Mouse (Mus musculus) kidney, embryonic 14.5 days (tissue): ENCODE data around the gene Col25a1. TPM values are rescaled to one million over a fixed set of nuclear protein-coding genes. Genes with fewer than 3 reads are reported as not detected.
A peak's percentile ranks its signal among the peaks of the same experiment; 100 is the strongest.

Experiments used
- ATAC-seq: fragments of 200-750 bp; cut with Nextera tagmentation; 2 replicates; pipeline ENCODE4 v1.8.0; 2017; ENCODE audit warnings: moderate number of reproducible peaks, mild to moderate bottlenecking, moderate TSS enrichment, moderate library complexity; ENCODE audit not compliant: low FRiP score, low TSS enrichment
- H3K27ac ChIP-seq: fragments of 300-500 bp; sonication (generic); 2 replicates; pipeline ENCODE4 v1.5.1; 2014; ENCODE audit warnings: low read depth, mild to moderate bottlenecking, low read length, moderate library complexity, mixed read lengths
- H3K27me3 ChIP-seq: fragments of 300-500 bp; sonication (generic); 2 replicates; pipeline ENCODE4 v1.6.1; 2014; ENCODE audit warnings: mild to moderate bottlenecking, low read length; ENCODE audit not compliant: control insufficient read depth, insufficient read depth
- H3K36me3 ChIP-seq: fragments of 300-500 bp; sonication (generic); 2 replicates; pipeline ENCODE4 v1.6.1; 2014; ENCODE audit warnings: low read length, mixed read lengths; ENCODE audit not compliant: control insufficient read depth, insufficient read depth
- H3K4me1 ChIP-seq: fragments of 300-500 bp; sonication (generic); 2 replicates; pipeline ENCODE4 v1.6.1; 2014; ENCODE audit warnings: low read length, mixed read lengths; ENCODE audit not compliant: control insufficient read depth, insufficient read depth
- H3K4me2 ChIP-seq: fragments of 300-500 bp; sonication (generic); replicated peaks from 2 replicates; pipeline ENCODE4 v1.6.1; 2014; ENCODE audit warnings: low read depth, mild to moderate bottlenecking, low read length
- H3K4me3 ChIP-seq: fragments of 300-500 bp; sonication (generic); 2 replicates; pipeline ENCODE4 v1.5.1; 2014; ENCODE audit warnings: mild to moderate bottlenecking, low read length
- H3K9ac ChIP-seq: fragments of 300-500 bp; sonication (generic); 2 replicates; pipeline ENCODE4 v1.6.1; 2014; ENCODE audit warnings: low read depth, mild to moderate bottlenecking, low read length, moderate library complexity
- H3K9me3 ChIP-seq: fragments of 300-500 bp; sonication (generic); 2 replicates; pipeline ENCODE4 v1.6.1; 2016; ENCODE audit warnings: low read length; ENCODE audit not compliant: control insufficient read depth
- WGBS: fragments of 180-500 bp; shearing (Covaris S2); extraction: QIAGEN DNeasy Blood & Tissue Kit; methylation state at CpG from one replicate; pipeline ENCODE4 v1.1.7; 2014; 5-methylcytosine and 5-hydroxymethylcytosine counted together
- polyA plus RNA-seq: library from polyadenylated mRNA; unstranded; fragments of >200 nt; fragmentation: Nextera tagmentation; extraction: Ambion mirVana; gene quantifications from 2 replicates; pipeline ENCODE4 v1.2.1, GENCODE M21; 2014

Col25a1 gene
- polyA plus RNA-seq, 1 experiment from 2014 or later, result 5.4 TPM

DNA sequence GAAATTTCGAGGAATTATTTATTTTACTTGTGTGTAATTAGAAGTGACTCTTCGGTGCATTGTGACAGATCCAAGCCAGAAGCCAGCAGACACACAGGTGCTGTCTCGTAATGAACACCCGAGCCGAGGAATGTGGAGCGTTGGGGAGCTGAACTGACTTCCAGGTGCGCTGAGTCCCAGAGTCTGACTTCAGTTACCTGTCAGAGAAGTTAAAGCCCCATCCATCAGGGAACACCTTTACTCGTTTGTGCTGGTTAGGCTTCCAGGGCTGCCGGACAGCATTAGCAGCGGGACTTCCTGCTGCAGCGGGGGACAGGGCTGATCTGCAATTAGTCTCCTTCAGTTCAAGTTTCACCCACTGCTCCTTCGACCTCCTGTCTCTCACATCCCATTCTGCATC lies 172.3 kb downstream of the Col25a1 start:
- no peaks in the 10 kb centered on the region for H3K36me3 ChIP-seq
- H3K4me2 ChIP-seq, result no peak overlapping the region; the same call in 1 of the 2 replicates
- no peak for ATAC-seq
- H3K9me3 ChIP-seq, result no peaks in the 10 kb centered on the region
- H3K4me3 ChIP-seq, result no peak overlapping the region
- H3K4me1 ChIP-seq, result no peaks in the 10 kb centered on the region
- no peak overlapping the region for H3K27ac ChIP-seq
- no peaks in the 10 kb centered on the region for H3K27me3 ChIP-seq
- WGBS, result 30% methylated on average over 12 of the region's 12 CpGs
- H3K9ac ChIP-seq, result no peak overlapping the region

DNA sequence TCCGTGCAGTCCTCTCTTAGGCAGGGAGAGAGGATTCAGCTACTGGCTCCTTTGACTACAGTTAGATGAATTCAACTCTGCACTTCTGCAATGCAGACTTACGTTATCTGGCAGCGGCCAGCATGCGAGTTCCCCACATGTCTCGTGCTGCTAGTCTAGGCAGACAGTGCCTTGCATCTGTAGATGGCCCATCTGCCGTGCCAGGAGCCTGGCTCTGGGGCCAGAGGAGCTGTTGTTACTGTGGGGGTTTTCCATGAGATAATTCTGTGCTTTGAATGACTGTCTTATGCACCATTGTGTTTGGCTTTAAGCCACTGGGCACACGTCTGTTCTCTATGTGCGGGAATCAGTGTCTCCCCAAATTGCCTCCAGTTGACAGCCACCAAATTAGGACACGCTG lies 173.5 kb downstream of the Col25a1 start:
- Histone ChIP-seq H3K36me3 (no peaks in the 10 kb centered on the region), H3K4me3 (no peak overlapping the region), H3K4me2 (no peak overlapping the region), H3K27me3 (no peaks in the 10 kb centered on the region), H3K4me1 (no peaks in the 10 kb centered on the region), H3K27ac (no peak overlapping the region), H3K9ac (no peak overlapping the region), H3K9me3 (no peaks in the 10 kb centered on the region)
- ATAC-seq, result no peak
- WGBS, result 88% methylated on average over 9 of the region's 9 CpGs

DNA sequence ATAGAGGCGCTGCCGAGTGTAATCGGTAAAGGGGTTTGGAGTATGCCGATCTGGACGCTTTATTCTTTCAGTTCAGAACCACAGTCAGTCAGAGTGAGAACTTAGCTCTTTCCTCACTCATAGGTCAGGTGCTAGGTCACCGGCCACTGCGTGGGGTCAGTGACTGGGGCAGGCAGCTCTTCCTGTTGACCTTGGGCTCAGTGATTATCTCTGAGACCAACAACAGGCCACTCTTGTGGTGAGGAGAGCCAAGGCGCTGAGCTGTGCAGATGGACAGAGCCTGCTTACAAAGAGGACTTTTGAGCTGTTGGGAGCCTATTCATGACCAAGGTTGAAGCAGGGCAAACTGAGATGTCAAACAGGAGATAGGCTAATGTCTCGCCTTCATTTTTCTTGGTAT lies 174.4 kb downstream of the Col25a1 start:
- Histone ChIP-seq H3K36me3 (no peaks in the 10 kb centered on the region), H3K4me3 (no peak overlapping the region), H3K4me2 (no peak overlapping the region), H3K9me3 (no peaks in the 10 kb centered on the region), H3K27me3 (no peaks in the 10 kb centered on the region), H3K4me1 (0 out of 2 replicates have a peak, but pooled peaks cover 3% of the 10 kb centered on the region), H3K27ac (no peak overlapping the region), H3K9ac (no peak overlapping the region)
- WGBS, result 55% methylated on average over 9 of the region's 9 CpGs
- no peak for ATAC-seq

DNA sequence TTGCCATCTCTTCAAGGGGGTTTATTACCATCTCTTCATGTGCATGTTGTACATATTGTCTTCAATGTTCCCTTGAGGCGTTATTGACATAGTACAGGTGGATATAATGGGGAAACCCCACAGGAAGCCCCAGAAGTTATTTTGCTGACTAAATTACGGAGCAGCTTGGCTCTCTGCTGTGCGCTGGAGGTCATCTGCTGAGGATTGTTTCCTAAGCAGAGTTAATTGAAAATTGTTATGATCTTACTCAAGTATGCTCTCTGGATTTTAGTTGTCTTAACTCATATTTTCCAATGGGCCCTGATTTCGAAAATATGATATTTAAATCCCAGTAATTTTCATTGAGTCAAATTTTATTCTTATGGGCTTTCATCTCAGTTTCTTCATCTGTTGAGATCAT lies 178.0 kb downstream of the Col25a1 start:
- 0 out of 2 replicates have a peak, but pooled peaks cover 5% of the 10 kb centered on the region for H3K4me1 ChIP-seq
- no peaks in the 10 kb centered on the region for H3K9me3 ChIP-seq
- no peaks in the 10 kb centered on the region for H3K36me3 ChIP-seq
- H3K4me3 ChIP-seq, result no peak overlapping the region
- H3K27ac ChIP-seq, result no peak overlapping the region
- H3K27me3 ChIP-seq, result no peaks in the 10 kb centered on the region
- WGBS, result 88% methylated on average over 4 of the region's 4 CpGs
- H3K9ac ChIP-seq, result no peak overlapping the region
- no peak for ATAC-seq
- no peak overlapping the region for H3K4me2 ChIP-seq

DNA sequence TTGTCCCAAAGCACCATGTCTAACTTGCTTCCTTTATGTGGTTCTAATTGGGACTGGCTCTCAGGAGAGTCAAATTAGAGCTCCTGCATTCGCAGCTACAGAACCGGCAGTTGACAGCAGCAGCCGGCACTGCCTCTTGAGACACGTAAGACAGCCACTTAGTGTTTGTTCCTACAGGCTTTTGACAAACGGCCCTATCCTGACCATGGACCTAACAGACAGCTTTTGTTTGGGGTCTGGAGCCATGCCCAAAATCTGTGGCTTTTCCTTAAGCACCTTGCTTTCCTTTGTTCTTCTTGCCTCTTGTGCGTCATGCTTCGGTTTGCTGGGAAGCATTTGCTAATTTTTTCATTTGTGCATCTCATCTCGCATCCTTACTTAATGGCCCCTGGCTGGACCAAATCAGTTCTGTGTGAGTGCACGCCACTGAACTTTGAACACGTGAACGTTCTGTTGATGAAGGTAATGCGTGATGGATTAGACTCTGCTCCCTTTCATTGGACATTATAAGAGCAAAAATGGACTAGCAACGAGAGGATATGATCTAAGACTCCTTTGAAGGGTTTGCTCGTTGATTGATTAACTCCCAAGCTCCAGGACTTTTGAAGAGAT lies 179.5 kb downstream of the Col25a1 start:
- peak; percentile 76; the same call in 1 of the 2 replicates for ATAC-seq
- H3K4me1 ChIP-seq, result 0 out of 2 replicates have a peak, but pooled peaks cover 5% of the 10 kb centered on the region
- H3K27ac ChIP-seq, result no peak overlapping the region; the same call in 1 of the 2 replicates
- H3K9me3 ChIP-seq, result no peaks in the 10 kb centered on the region
- no peak overlapping the region for H3K4me2 ChIP-seq
- no peaks in the 10 kb centered on the region for H3K36me3 ChIP-seq
- no peak overlapping the region for H3K4me3 ChIP-seq
- no peak overlapping the region for H3K9ac ChIP-seq
- no peaks in the 10 kb centered on the region for H3K27me3 ChIP-seq
- 42% methylated on average over 14 of the region's 14 CpGs for WGBS

DNA sequence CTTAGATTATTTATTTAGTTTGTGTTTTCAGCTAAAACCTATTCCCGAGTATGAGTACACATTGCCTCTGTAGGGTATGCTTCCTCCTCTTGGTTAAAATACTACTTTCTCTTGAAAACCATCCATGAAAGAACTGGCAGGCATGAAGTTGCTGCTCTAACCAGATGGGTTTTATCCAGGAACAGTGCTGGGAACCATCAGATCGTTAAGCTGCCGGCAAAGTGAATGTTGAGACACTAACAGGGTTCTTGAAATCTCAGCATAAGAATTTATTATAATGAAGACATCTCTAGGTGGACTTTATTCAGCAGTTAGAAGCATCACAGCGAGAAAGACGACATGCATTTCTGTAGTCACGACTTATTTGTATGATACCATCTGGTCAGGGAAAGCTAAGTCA lies 181.9 kb downstream of the Col25a1 start:
- Histone ChIP-seq H3K27ac (no peak overlapping the region), H3K4me2 (no peak overlapping the region), H3K4me1 (0 out of 2 replicates have a peak, but pooled peaks cover 5% of the 10 kb centered on the region), H3K9ac (no peak overlapping the region), H3K27me3 (no peaks in the 10 kb centered on the region), H3K9me3 (no peaks in the 10 kb centered on the region), H3K36me3 (no peaks in the 10 kb centered on the region), H3K4me3 (no peak overlapping the region)
- ATAC-seq, result no peak
- WGBS, result 62% methylated on average over 6 of the region's 6 CpGs

DNA sequence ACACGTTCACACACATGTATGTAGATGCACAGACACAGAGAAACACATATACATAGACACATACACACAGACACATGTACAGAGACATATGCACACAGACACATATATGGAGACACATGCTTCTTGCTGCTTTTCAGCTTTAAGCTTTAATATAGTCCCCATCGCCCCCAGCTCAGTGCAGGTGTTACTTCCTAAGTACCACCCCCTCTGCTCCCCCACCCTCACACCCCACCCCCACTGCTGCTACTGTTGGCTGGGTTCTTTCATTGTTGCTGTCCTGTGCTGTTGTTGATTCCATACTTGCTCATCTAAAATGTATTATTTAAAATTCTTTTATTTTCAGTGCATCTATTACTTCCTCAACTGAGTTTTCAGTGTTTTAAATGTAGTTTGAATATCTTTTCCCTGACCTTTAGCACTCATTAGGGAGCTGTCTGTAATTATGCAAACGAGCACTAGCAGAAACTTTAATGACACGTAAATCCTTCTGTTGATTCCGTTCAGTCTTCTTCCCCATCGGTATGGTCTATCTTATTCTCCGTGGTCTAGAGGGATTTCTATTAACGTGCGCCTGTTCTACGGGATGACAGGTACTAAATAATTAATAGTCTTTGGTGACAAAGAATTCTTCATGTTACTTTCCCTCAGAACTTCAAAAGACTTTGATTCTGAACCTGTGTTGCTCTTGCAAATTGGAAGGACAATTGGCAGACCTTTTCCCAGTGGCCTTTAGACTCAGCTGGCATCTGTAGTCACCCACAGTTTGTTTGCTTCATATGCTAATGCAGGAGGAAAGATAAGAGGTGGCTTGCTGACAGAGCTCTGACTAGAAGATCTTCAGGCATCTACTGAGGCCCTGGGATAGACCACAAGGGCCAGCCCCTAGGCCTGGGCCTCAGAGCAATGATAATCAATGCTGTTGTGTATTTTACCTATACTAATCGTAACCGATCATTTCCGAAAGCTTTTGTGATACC lies 196.0 kb downstream of the Col25a1 start:
- Histone ChIP-seq H3K4me3 (no peak overlapping the region), H3K9me3 (no peaks in the 10 kb centered on the region), H3K4me1 (no peaks in the 10 kb centered on the region), H3K36me3 (no peaks in the 10 kb centered on the region), H3K4me2 (no peak overlapping the region), H3K27me3 (no peaks in the 10 kb centered on the region), H3K27ac (no peak overlapping the region), H3K9ac (no peak overlapping the region)
- WGBS, result 65% methylated on average over 13 of the region's 13 CpGs
- no peak for ATAC-seq

DNA sequence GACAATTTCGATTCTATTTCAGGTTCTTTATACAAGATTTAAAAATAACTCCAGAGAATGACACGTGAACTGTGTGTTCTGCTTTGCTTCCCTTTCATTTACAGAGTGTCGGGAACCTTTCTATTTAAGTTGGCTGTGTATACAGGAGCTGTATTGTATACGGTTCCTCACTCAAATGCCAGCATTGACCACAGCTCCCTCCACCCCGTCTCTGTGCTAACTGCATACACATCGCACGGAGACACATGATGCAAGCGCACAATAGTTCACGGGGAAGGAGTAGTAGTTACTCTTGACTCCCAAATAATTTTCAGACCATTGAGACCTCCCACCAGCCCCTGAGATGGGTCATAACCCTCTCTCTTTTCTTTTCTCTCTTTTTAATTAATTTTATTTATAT lies 197.6 kb downstream of the Col25a1 start:
- no peak overlapping the region for H3K4me3 ChIP-seq
- H3K36me3 ChIP-seq, result no peaks in the 10 kb centered on the region
- H3K4me1 ChIP-seq, result no peaks in the 10 kb centered on the region
- no peak overlapping the region for H3K9ac ChIP-seq
- no peak overlapping the region for H3K4me2 ChIP-seq
- 89% methylated on average over 9 of the region's 9 CpGs for WGBS
- no peaks in the 10 kb centered on the region for H3K9me3 ChIP-seq
- ATAC-seq, result no peak
- H3K27ac ChIP-seq, result no peak overlapping the region
- H3K27me3 ChIP-seq, result no peaks in the 10 kb centered on the region
